Mouse (Mus musculus): ENCODE results near the gene Gkn2. TPM values are rescaled to one million over a fixed set of nuclear protein-coding genes. Genes with fewer than 3 reads are reported as not detected.

Gene Gkn2
- polyA plus RNA-seq, 1 experiment, result not detected

DNA sequence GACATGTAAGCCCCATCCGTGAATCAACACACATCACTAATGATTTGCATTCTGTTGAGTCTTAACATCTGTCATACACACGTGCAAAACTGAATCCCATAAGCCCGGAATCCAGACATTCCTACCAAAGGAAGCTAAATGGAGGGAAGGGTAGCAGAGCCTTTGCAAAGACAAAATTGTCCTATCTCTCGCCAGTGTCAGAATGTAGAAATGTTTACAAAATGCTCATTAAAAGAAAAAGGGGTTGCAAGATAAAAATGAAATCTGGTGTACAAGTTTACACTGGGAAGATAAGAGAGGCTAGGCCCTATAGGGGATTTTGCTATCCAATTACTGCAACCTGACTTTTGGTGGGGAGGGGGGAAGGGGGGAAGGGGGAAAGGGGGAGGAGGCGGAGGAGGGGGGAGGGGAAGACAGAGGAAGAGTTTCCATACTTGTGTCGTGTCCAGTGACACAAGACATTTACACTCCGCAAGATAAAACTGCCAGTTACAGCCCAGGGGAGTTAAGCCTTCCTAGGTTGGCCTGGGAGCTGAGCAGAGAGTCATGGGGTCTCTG, 55.4 kb downstream of the Gkn2 start, which contains the start of gene Bmp10:
Gene Bmp10, plus strand, starts transcription at position 508 of the 558 bp plus-strand sequence.
- no peaks in the 10 kb centered on the region for H3K79me2 ChIP-seq (ENCODE audit: control insufficient read depth, insufficient read depth)
- no peak within 1 kb of the TSS for H3K4me3 ChIP-seq (ENCODE audit: insufficient read depth, poor library complexity, severe bottlenecking)
- TF ChIP-seq USF1 (IDR thresholded peaks at IDR 0.05; ENCODE audit: low read depth) (no peak), MAX (IDR thresholded peaks at IDR 0.05) (no peak), CTCF (IDR thresholded peaks at IDR 0.05; ENCODE audit: control insufficient read depth, insufficient read depth, insufficient read length) (no peak), MYOD1 (IDR thresholded peaks at IDR 0.05; ENCODE audit: control insufficient read depth, insufficient read length, low read depth) (no peak), CEBPB (IDR thresholded peaks at IDR 0.05; ENCODE audit: low read depth) (no peak), MYOG (IDR thresholded peaks at IDR 0.05; ENCODE audit: control insufficient read depth, extremely low read depth, insufficient read length) (no peak), FOSL1 (IDR thresholded peaks at IDR 0.05; ENCODE audit: insufficient read depth, low read length, poor library complexity, severe bottlenecking) (no peak)
- no peaks in the 10 kb centered on the region for H3K36me3 ChIP-seq (ENCODE audit: control insufficient read depth, insufficient read depth)
- H3K27me3 ChIP-seq (ENCODE audit: control insufficient read depth, insufficient read depth, insufficient read length), result no peaks in the 10 kb centered on the region
- no peaks in the 10 kb centered on the region for H3K79me3 ChIP-seq (ENCODE audit: low read depth)
- H3ac ChIP-seq (ENCODE audit: control insufficient read depth, insufficient read length, low read depth), result no peak within 1 kb of the TSS

Other genes with a start within 250 kb of the Gkn2 start
- gene Antxr1, start 37.5 kb upstream of the Gkn2 start, polyA plus RNA-seq (2012; fragmentation: generic; extraction: Trizol), result 12.5 TPM
- not detected for gene Gkn1, start 22.4 kb upstream of the Gkn2 start, polyA plus RNA-seq (2012; fragmentation: generic; extraction: Trizol)
- not detected for gene Gkn3, start 15.6 kb downstream of the Gkn2 start, polyA plus RNA-seq (2012; fragmentation: generic; extraction: Trizol)
- not detected for gene Bmp10, start 55.6 kb downstream of the Gkn2 start, polyA plus RNA-seq (2012; fragmentation: generic; extraction: Trizol)
- not detected for gene Arhgap25, start 159.9 kb downstream of the Gkn2 start, polyA plus RNA-seq (2012; fragmentation: generic; extraction: Trizol)
- gene Prokr1, start 217.4 kb downstream of the Gkn2 start, polyA plus RNA-seq (2012; fragmentation: generic; extraction: Trizol), result 0.36 TPM